Mouse (Mus musculus) sigmoid colon, adult 10 weeks (tissue): ENCODE data around the gene Nsd1. TPM values are rescaled to one million over a fixed set of nuclear protein-coding genes. Genes with fewer than 3 reads are reported as not detected.

Experiments
- polyA plus RNA-seq: library from polyadenylated mRNA; stranded (reverse); fragments of 350-450 nt; fragmentation: Illumina TruSeq; extraction: RNeasy Lipid Tissue Mini Kit (QIAGEN cat#74804); gene quantifications from one replicate; pipeline ENCODE4 v1.2.3, GENCODE M21; 2014; ENCODE audit warnings: low read depth, low replicate concordance

The Nsd1 gene
- 79.5 TPM for polyA plus RNA-seq

GRCm38 (mm10) chr13:55209649-55210192 is at the start of gene Nsd1:
Nsd1 (plus strand) TSS chr13:55209782.

GRCm38 (mm10) chr13:55319931-55320533 is 110.5 kb downstream of the Nsd1 start, which contains the start of gene Prelid1:
Prelid1 (plus strand) TSS chr13:55320500.

GRCm38 (mm10) chr13:55321434-55322129 is 112.0 kb downstream of the Nsd1 start, which contains the start of gene Rab24:
Rab24 (minus strand) TSS chr13:55321946.

GRCm38 (mm10) chr13:55329683-55330566 is 120.3 kb downstream of the Nsd1 start, which contains the start of gene Mxd3:
Mxd3 (minus strand) TSS chr13:55329823.

GRCm38 (mm10) chr13:55362453-55363060 is 153.0 kb downstream of the Nsd1 start, which contains the start of gene Lman2:
Lman2 (minus strand) TSS chr13:55362783.

Other genes starting within 250 kb of the Nsd1 start
- not detected for gene Hk3, start 188.4 kb upstream of the Nsd1 start, polyA plus RNA-seq
- 60.6 TPM for gene Uimc1, start 109.5 kb upstream of the Nsd1 start, polyA plus RNA-seq
- gene Zfp346, start 104.5 kb upstream of the Nsd1 start, polyA plus RNA-seq: 5.1 TPM
- not detected for gene Gm17617, start 76.2 kb upstream of the Nsd1 start, polyA plus RNA-seq
- 0.35 TPM for gene Fgfr4, start 57.1 kb upstream of the Nsd1 start, polyA plus RNA-seq
- 10.2 TPM for gene Prelid1, start 110.7 kb downstream of the Nsd1 start, polyA plus RNA-seq
- 13.6 TPM for gene Rab24, start 112.2 kb downstream of the Nsd1 start, polyA plus RNA-seq
- not detected for gene Mxd3, start 120.0 kb downstream of the Nsd1 start, polyA plus RNA-seq
- 29.8 TPM for gene Lman2, start 153.0 kb downstream of the Nsd1 start, polyA plus RNA-seq
- not detected for gene Rgs14, start 159.9 kb downstream of the Nsd1 start, polyA plus RNA-seq
- not detected for gene Slc34a1, start 188.4 kb downstream of the Nsd1 start, polyA plus RNA-seq
- gene Pfn3, start 205.4 kb downstream of the Nsd1 start, polyA plus RNA-seq: not detected
- not detected for gene F12, start 217.0 kb downstream of the Nsd1 start, polyA plus RNA-seq
- gene Grk6, start 235.3 kb downstream of the Nsd1 start, polyA plus RNA-seq: 10.4 TPM